Mouse (Mus musculus) bone marrow macrophage, adult 2 months (primary cell): ENCODE data around the gene Atp6v0b. TPM values are rescaled to one million over a fixed set of nuclear protein-coding genes. Genes with fewer than 3 reads are reported as not detected.
A peak's percentile ranks its signal among the peaks of the same experiment; 100 is the strongest.

Experiments
- H3K27ac ChIP-seq: 2 replicates; pipeline ENCODE4 v1.5.1; 2012; ENCODE audit warnings: low read depth, low read length; ENCODE audit not compliant: insufficient read depth
- H3K4me1 ChIP-seq: 2 replicates; pipeline ENCODE4 v1.6.1; 2012; ENCODE audit warnings: low read length; ENCODE audit not compliant: control insufficient read depth, insufficient read depth
- H3K4me3 ChIP-seq: 2 replicates; pipeline ENCODE4 v1.5.1; 2012; ENCODE audit warnings: mild to moderate bottlenecking, low read length, moderate library complexity; ENCODE audit not compliant: insufficient read depth
- CTCF ChIP-seq: IDR thresholded peaks from 2 replicates; pipeline ENCODE4 v1.5.1; 2012; ENCODE audit warnings: low read depth, mild to moderate bottlenecking, low read length, moderate library complexity
- POLR2A ChIP-seq: IDR thresholded peaks from 2 replicates; pipeline ENCODE4 v1.6.1; 2012; ENCODE audit warnings: mild to moderate bottlenecking, low read depth, low read length, borderline replicate concordance
- polyA plus RNA-seq: library from polyadenylated mRNA; stranded (reverse); fragments of >200 nt; gene quantifications from 2 replicates; pipeline ENCODE4 v1.2.4, GENCODE M21; 2012; ENCODE audit not compliant: missing spikeins, insufficient read depth, insufficient read length

Gene Atp6v0b
- polyA plus RNA-seq, 1 experiment: 712 TPM

GRCm38 (mm10) chr4:117918762-117919161, 31.6 kb upstream of the Atp6v0b start:
- 0 out of 2 replicates have a peak overlapping the region, but pooled peaks have one; percentile 7 for H3K27ac ChIP-seq

GRCm38 (mm10) chr4:117918261-117918660, 31.1 kb upstream of the Atp6v0b start:
- Histone ChIP-seq H3K4me3 (no peak overlapping the region), H3K4me1 (peaks cover 37% of the 10 kb centered on the region), H3K27ac (peak overlapping the region; percentile 7)
- TF ChIP-seq POLR2A: no peak
- TF ChIP-seq CTCF: no peak

More at GRCm38 (mm10) chr4:117918762-117919161, 31.6 kb upstream of the Atp6v0b start:
- Histone ChIP-seq H3K4me1 (peaks cover 32% of the 10 kb centered on the region), H3K4me3 (no peak overlapping the region)
- no peak for TF ChIP-seq CTCF
- no peak for TF ChIP-seq POLR2A

- peaks cover 41% of the 10 kb centered on the region for H3K4me1 ChIP-seq
- no peak overlapping the region for H3K4me3 ChIP-seq
- peak overlapping the region; percentile 98 for H3K27ac ChIP-seq
- TF ChIP-seq POLR2A (no peak), CTCF (no peak)
Measured at GRCm38 (mm10) chr4:117917847-117918246, 30.7 kb upstream of the Atp6v0b start.

- TF ChIP-seq CTCF: no peak
- no peak for TF ChIP-seq POLR2A
- Histone ChIP-seq H3K4me3 (no peak overlapping the region), H3K27ac (peak overlapping the region; percentile 98), H3K4me1 (peaks cover 43% of the 10 kb centered on the region)
Measured at GRCm38 (mm10) chr4:117917402-117917801, 30.3 kb upstream of the Atp6v0b start.

GRCm38 (mm10) chr4:117916386-117916785, 29.3 kb upstream of the Atp6v0b start:
- peaks cover 43% of the 10 kb centered on the region for H3K4me1 ChIP-seq
- peak overlapping the region; percentile 79 for H3K4me3 ChIP-seq
- TF ChIP-seq CTCF (no peak), POLR2A (no peak)
- peak overlapping the region; percentile 98 for H3K27ac ChIP-seq

GRCm38 (mm10) chr4:117915489-117916105, 28.5 kb upstream of the Atp6v0b start:
- peak overlapping the region; percentile 79 for H3K4me3 ChIP-seq
- H3K27ac ChIP-seq: peak overlapping the region; percentile 98
- TF ChIP-seq CTCF (no peak), POLR2A (no peak)
- H3K4me1 ChIP-seq: peaks cover 43% of the 10 kb centered on the region

- H3K4me3 ChIP-seq: peak within 1 kb of the TSS; percentile 79
- TF ChIP-seq CTCF (no peak), POLR2A (no peak)
- H3K27ac ChIP-seq: peak within 1 kb of the TSS; percentile 98
- peaks cover 48% of the 10 kb centered on the region for H3K4me1 ChIP-seq
Measured at GRCm38 (mm10) chr4:117914591-117915442, 27.7 kb upstream of the Atp6v0b start, which contains the start of gene Ipo13. Gene Ipo13 (minus strand): TSS chr4:117914999.

GRCm38 (mm10) chr4:117914031-117914430, 26.9 kb upstream of the Atp6v0b start:
- Histone ChIP-seq H3K27ac (no peak overlapping the region), H3K4me1 (peaks cover 46% of the 10 kb centered on the region), H3K4me3 (peak overlapping the region; percentile 79)
- TF ChIP-seq CTCF (no peak), POLR2A (no peak)

GRCm38 (mm10) chr4:117913421-117913820, 26.3 kb upstream of the Atp6v0b start:
- H3K27ac ChIP-seq: no peak overlapping the region
- H3K4me1 ChIP-seq: peaks cover 46% of the 10 kb centered on the region
- TF ChIP-seq CTCF: no peak
- TF ChIP-seq POLR2A: no peak
- peak overlapping the region; percentile 79 for H3K4me3 ChIP-seq
